Mouse (Mus musculus): ENCODE results near the gene Cmc1.

- no peak for TF ChIP-seq CHD1 (IDR thresholded peaks at IDR 0.05; ENCODE audit: low read depth, low read length)
- TF ChIP-seq MAZ (IDR thresholded peaks at IDR 0.05; ENCODE audit: low read depth, low read length): no peak
- TF ChIP-seq ZKSCAN1 (IDR thresholded peaks at IDR 0.05; ENCODE audit: borderline replicate concordance, low read depth, low read length): no peak
- TF ChIP-seq CTCF (conservative IDR thresholded peaks at IDR 0.05 in 1 of 2, IDR thresholded peaks at IDR 0.05 in 1 of 2; ENCODE audit: low read depth in 2 of 2, low read length in 2 of 2): no peak
- TF ChIP-seq POLR2A (IDR thresholded peaks at IDR 0.05; ENCODE audit: low read depth, low read length): no peak
- no peak for TF ChIP-seq ZMIZ1 (IDR thresholded peaks at IDR 0.05; ENCODE audit: low read depth, low read length)
- no peak for TF ChIP-seq MAFK (IDR thresholded peaks at IDR 0.05; ENCODE audit: insufficient replicate concordance, low read length)
- TF ChIP-seq MXI1 (IDR thresholded peaks at IDR 0.05; ENCODE audit: low read depth, low read length): no peak
Observed at GRCm38 (mm10) chr9:118034990-118035389, 115.0 kb downstream of the Cmc1 start.
